Mouse (Mus musculus): Measurements from ENCODE around the gene Smtnl1.

The Smtnl1 gene

GRCm38 (mm10) chr2:84793871-84794270, 28.6 kb downstream of the Smtnl1 start:
- DNase-seq (ENCODE audit: low spot score in 2 of 2) = no peak

GRCm38 (mm10) chr2:84793154-84793553, 29.3 kb downstream of the Smtnl1 start:
- DNase-seq (ENCODE audit: low spot score in 2 of 2) = no peak

GRCm38 (mm10) chr2:84792516-84792915, 29.9 kb downstream of the Smtnl1 start:
- DNase-seq (ENCODE audit: low spot score in 2 of 2) = no peak

- DNase-seq (ENCODE audit: low spot score in 2 of 2) = no peak
Observed at GRCm38 (mm10) chr2:84790418-84790817, 32.0 kb downstream of the Smtnl1 start.

GRCm38 (mm10) chr2:84788316-84788715, 34.1 kb downstream of the Smtnl1 start:
- no peak for DNase-seq (ENCODE audit: low spot score in 2 of 2)

- no peak for DNase-seq (ENCODE audit: low spot score in 2 of 2)
Observed at GRCm38 (mm10) chr2:84783840-84784566, 38.4 kb downstream of the Smtnl1 start.

GRCm38 (mm10) chr2:84783315-84783714, 39.1 kb downstream of the Smtnl1 start:
- DNase-seq (ENCODE audit: low spot score in 2 of 2) = no peak

- DNase-seq (ENCODE audit: low spot score in 2 of 2) = no peak
Observed at GRCm38 (mm10) chr2:84779210-84779609, 43.2 kb downstream of the Smtnl1 start.

GRCm38 (mm10) chr2:84777706-84778105, 44.7 kb downstream of the Smtnl1 start:
- no peak for DNase-seq (ENCODE audit: low spot score in 2 of 2)

- no peak for DNase-seq (ENCODE audit: low spot score in 2 of 2)
Observed at GRCm38 (mm10) chr2:84775665-84776064, 46.8 kb downstream of the Smtnl1 start.

- no peak for DNase-seq (ENCODE audit: low spot score in 2 of 2)
Observed at GRCm38 (mm10) chr2:84775241-84775640, 47.2 kb downstream of the Smtnl1 start, which contains the start of gene Serping1. Serping1 (minus strand) TSS chr2:84775444.

- peak; percentile 79 to 81 for DNase-seq (ENCODE audit: low spot score in 2 of 2)
Observed at GRCm38 (mm10) chr2:84774751-84775150, 47.7 kb downstream of the Smtnl1 start.

- no peak for DNase-seq (ENCODE audit: low spot score in 2 of 2)
Observed at GRCm38 (mm10) chr2:84773195-84773594, 49.3 kb downstream of the Smtnl1 start.

- DNase-seq (ENCODE audit: low spot score in 2 of 2) = no peak
Observed at GRCm38 (mm10) chr2:84772454-84772853, 50.0 kb downstream of the Smtnl1 start.

- no peak for DNase-seq (ENCODE audit: low spot score in 2 of 2)
Observed at GRCm38 (mm10) chr2:84770501-84770900, 52.0 kb downstream of the Smtnl1 start.

GRCm38 (mm10) chr2:84762818-84763217, 59.6 kb downstream of the Smtnl1 start:
- no peak for DNase-seq (ENCODE audit: low spot score in 2 of 2)

- DNase-seq (ENCODE audit: low spot score in 2 of 2) = no peak
Observed at GRCm38 (mm10) chr2:84762295-84762694, 60.2 kb downstream of the Smtnl1 start.

- no peak for DNase-seq (ENCODE audit: low spot score in 2 of 2)
Observed at GRCm38 (mm10) chr2:84761840-84762239, 60.6 kb downstream of the Smtnl1 start.

GRCm38 (mm10) chr2:84761309-84761708, 61.1 kb downstream of the Smtnl1 start:
- DNase-seq (ENCODE audit: low spot score in 2 of 2) = no peak

All from urinary bladder, postnatal 4 days (tissue).